12 mouse cellular contexts compared by ENCODE assay signal in genomic region chr9:104092945-104093344, GRCm38 (mm10).
"Had no signal": no experiment of that assay in that cellular context is flagged by ENCODE, and none has a peak within 500 bp of the region (broad histone marks: within the 10 kb centered on the region; RNA-seq: fewer than 3 reads in every experiment).

No protein-coding gene starts in this region.

- DNase-seq: lung, adult 18-20 months; lung, embryonic 14.5 days; lung, postnatal 10 days; lung, postnatal 4 days; midbrain, embryonic 14.5 days; retina, postnatal 1 day; right cerebral cortex, adult 18-20 months; right cerebral cortex, postnatal 25 days; thymus, adult 18-20 months; thymus, postnatal 14 days; thymus, postnatal 36 days had no signal

- ATAC-seq: midbrain, embryonic 16.5 days had no signal
